Mouse (Mus musculus): ENCODE measurements around the gene Gdpd5. TPM values are rescaled to one million over a fixed set of nuclear protein-coding genes. Genes with fewer than 3 reads are reported as not detected.

Gdpd5 gene
- polyA plus RNA-seq, 1 experiment from 2014 or later, result 8.1 TPM

DNA sequence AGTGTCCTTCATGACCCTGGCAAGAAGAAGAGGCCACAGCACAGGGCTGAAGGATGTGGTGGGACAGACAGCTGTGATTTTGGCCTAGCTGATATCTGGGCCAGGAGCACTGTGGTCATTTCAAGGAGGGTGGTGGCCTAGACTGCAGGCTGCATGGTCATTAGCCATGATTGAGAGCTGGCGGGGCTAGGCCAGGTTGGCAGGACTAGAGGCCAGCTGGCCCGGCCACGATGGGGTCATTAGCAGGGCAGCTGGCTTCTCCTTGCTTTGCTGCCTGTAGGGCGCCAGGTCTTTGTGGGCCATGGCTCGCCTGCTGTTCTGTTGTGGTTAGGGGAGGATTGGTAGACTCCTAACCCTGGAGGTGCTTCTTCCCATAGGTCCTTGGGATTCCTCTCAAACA, 4.8 kb downstream of the Gdpd5 start:
- no peak for ATAC-seq (ENCODE audit: low FRiP score, low TSS enrichment)

DNA sequence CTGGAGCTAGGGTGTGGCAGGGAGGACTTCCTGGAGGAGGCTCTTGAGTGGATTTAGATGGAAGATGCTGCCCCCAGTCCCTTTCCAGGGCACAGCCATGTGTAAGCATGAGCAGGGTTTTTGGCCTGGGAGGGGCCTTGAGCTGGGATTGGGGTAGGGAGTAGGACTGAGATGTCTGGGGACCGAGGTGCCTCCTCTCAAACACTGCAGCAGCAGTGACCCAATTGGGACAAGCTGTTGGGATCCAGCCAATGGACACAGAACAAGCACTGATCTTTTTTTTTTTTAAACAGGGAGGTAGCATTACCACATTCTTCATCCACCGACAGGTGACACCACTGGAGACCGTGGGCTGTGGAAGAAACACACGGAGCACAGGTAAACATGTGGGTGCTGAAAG, 5.6 kb downstream of the Gdpd5 start:
- Histone ChIP-seq H3K9ac (ENCODE audit: low read length) (no peak overlapping the region), H3K4me1 (replicated peaks; ENCODE audit: control insufficient read depth, insufficient read depth) (peaks cover 5% of the 10 kb centered on the region; the same call in 1 of the 2 replicates), H3K9me3 (ENCODE audit: control insufficient read depth, low read length) (no peaks in the 10 kb centered on the region), H3K27ac (replicated peaks) (no peak overlapping the region), H3K36me3 (ENCODE audit: control insufficient read depth, insufficient read depth, low read length) (no peaks in the 10 kb centered on the region), H3K4me3 (ENCODE audit: low read depth, low read length) (no peak overlapping the region), H3K4me2 (replicated peaks; ENCODE audit: low read depth) (no peak overlapping the region), H3K27me3 (ENCODE audit: control insufficient read depth, insufficient read depth, low read length) (no peaks in the 10 kb centered on the region)
- no peak for ATAC-seq (ENCODE audit: low FRiP score, low TSS enrichment)
- 87% methylated on average over 4 of the region's 4 CpGs for WGBS
- no peak for DNase-seq (ENCODE audit: low spot score)
- no peak for TF ChIP-seq CTCF (IDR thresholded peaks at IDR 0.05; ENCODE audit: low read depth)

More for the DNA sequence above, 4.8 kb downstream of the Gdpd5 start:
- Histone ChIP-seq H3K27ac (replicated peaks) (no peak overlapping the region), H3K4me2 (replicated peaks; ENCODE audit: low read depth) (no peak overlapping the region), H3K9ac (ENCODE audit: low read length) (no peak overlapping the region), H3K27me3 (ENCODE audit: control insufficient read depth, insufficient read depth, low read length) (no peaks in the 10 kb centered on the region), H3K9me3 (ENCODE audit: control insufficient read depth, low read length) (no peaks in the 10 kb centered on the region), H3K4me1 (replicated peaks; ENCODE audit: control insufficient read depth, insufficient read depth) (peaks cover 5% of the 10 kb centered on the region; the same call in 1 of the 2 replicates), H3K4me3 (ENCODE audit: low read depth, low read length) (no peak overlapping the region), H3K36me3 (ENCODE audit: control insufficient read depth, insufficient read depth, low read length) (no peaks in the 10 kb centered on the region)
- 69% methylated on average over 5 of the region's 5 CpGs for WGBS
- DNase-seq (ENCODE audit: low spot score), result no peak
- TF ChIP-seq EP300 (optimal IDR thresholded peaks at IDR 0.05), result no peak
- no peak for TF ChIP-seq CTCF (IDR thresholded peaks at IDR 0.05; ENCODE audit: low read depth)

DNA sequence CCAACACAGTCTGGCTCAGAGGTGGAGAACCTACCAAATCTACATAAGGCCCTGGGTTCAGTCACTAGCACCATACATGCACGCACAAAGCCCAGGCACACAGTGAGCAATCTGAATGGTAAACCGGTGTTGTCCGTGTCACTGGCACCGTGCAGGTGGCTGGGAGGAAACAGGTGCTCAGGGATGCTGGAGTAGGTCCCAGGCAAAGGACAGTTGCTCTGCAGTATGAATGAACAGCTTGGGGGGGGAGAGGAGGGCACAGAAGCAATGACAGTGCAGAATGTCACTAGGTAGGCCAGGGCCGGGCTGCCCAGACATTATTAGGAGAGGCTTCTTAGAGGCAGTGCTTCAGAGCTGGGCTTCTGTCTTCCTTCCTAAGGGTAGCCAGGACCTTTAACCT, 6.1 kb downstream of the Gdpd5 start:
- no peak for TF ChIP-seq EP300 (optimal IDR thresholded peaks at IDR 0.05)
- no peak for TF ChIP-seq CTCF (IDR thresholded peaks at IDR 0.05; ENCODE audit: low read depth)
- Histone ChIP-seq H3K36me3 (ENCODE audit: control insufficient read depth, insufficient read depth, low read length) (no peaks in the 10 kb centered on the region), H3K4me2 (replicated peaks; ENCODE audit: low read depth) (no peak overlapping the region), H3K4me1 (replicated peaks; ENCODE audit: control insufficient read depth, insufficient read depth) (peaks cover 5% of the 10 kb centered on the region; the same call in 1 of the 2 replicates), H3K27ac (replicated peaks) (no peak overlapping the region), H3K9ac (ENCODE audit: low read length) (no peak overlapping the region), H3K9me3 (ENCODE audit: control insufficient read depth, low read length) (no peaks in the 10 kb centered on the region), H3K27me3 (ENCODE audit: control insufficient read depth, insufficient read depth, low read length) (no peaks in the 10 kb centered on the region), H3K4me3 (ENCODE audit: low read depth, low read length) (no peak overlapping the region)
- no peak for DNase-seq (ENCODE audit: low spot score)
- WGBS, result 91% methylated on average over 5 of the region's 5 CpGs
- no peak for ATAC-seq (ENCODE audit: low FRiP score, low TSS enrichment)

DNA sequence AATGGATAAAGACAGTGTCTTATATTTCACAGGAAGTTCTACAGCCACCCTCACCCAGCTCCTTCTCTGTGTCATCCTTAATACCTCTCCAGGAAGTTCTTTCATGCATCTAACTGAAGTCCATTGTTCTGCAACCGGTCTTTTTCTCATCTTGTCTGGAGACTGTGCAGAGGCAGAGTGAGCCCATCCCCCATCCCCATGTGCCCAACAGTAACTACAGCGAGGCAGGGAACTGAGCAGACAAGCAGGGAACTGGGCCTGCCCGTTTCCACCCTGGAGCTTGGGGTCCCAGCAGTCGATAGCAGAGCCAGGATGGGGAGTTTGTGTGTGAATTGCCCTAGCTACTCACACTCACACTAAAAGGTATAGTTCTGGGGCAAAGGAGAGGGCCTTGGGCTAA, 9.3 kb downstream of the Gdpd5 start:
- WGBS, result 56% methylated on average over 4 of the region's 4 CpGs
- no peak for DNase-seq (ENCODE audit: low spot score)
- no peaks in the 10 kb centered on the region for H3K27me3 ChIP-seq (ENCODE audit: control insufficient read depth, insufficient read depth, low read length)
- H3K9ac ChIP-seq (ENCODE audit: low read length), result no peak overlapping the region
- H3K4me1 ChIP-seq (replicated peaks; ENCODE audit: control insufficient read depth, insufficient read depth), result no peaks in the 10 kb centered on the region
- no peak overlapping the region for H3K4me2 ChIP-seq (replicated peaks; ENCODE audit: low read depth)
- H3K27ac ChIP-seq (replicated peaks), result no peak overlapping the region
- TF ChIP-seq CTCF (IDR thresholded peaks at IDR 0.05; ENCODE audit: low read depth) (no peak), EP300 (optimal IDR thresholded peaks at IDR 0.05) (no peak)
- no peaks in the 10 kb centered on the region for H3K9me3 ChIP-seq (ENCODE audit: control insufficient read depth, low read length)
- no peak overlapping the region for H3K4me3 ChIP-seq (ENCODE audit: low read depth, low read length)
- no peak for ATAC-seq (ENCODE audit: low FRiP score, low TSS enrichment)
- H3K36me3 ChIP-seq (ENCODE audit: control insufficient read depth, insufficient read depth, low read length), result no peaks in the 10 kb centered on the region

DNA sequence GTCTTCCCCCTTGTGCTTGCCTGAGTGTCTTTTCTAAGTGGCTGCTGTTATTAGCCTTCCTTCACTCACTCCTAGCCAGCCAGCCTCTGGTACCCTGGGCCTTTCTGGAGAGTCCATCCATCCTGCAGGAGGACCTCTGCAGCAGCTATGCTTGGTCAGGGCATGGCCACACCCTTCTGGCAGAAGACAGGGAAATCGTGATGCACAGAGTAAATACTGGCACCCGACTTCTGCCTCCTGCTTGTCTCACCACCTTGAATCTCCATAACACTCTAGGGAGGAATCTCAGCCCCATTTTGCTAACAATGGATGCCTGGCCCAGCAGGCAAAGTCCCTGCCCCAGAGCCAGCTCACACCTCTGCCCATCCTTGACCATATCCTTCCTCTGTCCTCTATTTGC, 11.5 kb downstream of the Gdpd5 start:
- Histone ChIP-seq H3K4me2 (replicated peaks; ENCODE audit: low read depth) (no peak overlapping the region), H3K9ac (ENCODE audit: low read length) (no peak overlapping the region), H3K4me1 (replicated peaks; ENCODE audit: control insufficient read depth, insufficient read depth) (no peaks in the 10 kb centered on the region), H3K36me3 (ENCODE audit: control insufficient read depth, insufficient read depth, low read length) (no peaks in the 10 kb centered on the region), H3K27me3 (ENCODE audit: control insufficient read depth, insufficient read depth, low read length) (no peaks in the 10 kb centered on the region), H3K9me3 (ENCODE audit: control insufficient read depth, low read length) (no peaks in the 10 kb centered on the region), H3K4me3 (ENCODE audit: low read depth, low read length) (no peak overlapping the region), H3K27ac (replicated peaks) (no peak overlapping the region)
- DNase-seq (ENCODE audit: low spot score) (no peak), ATAC-seq (ENCODE audit: low FRiP score, low TSS enrichment) (no peak)
- WGBS, result 55% methylated on average over 2 of the region's 2 CpGs
- TF ChIP-seq CTCF (IDR thresholded peaks at IDR 0.05; ENCODE audit: low read depth) (no peak), EP300 (optimal IDR thresholded peaks at IDR 0.05) (no peak)

DNA sequence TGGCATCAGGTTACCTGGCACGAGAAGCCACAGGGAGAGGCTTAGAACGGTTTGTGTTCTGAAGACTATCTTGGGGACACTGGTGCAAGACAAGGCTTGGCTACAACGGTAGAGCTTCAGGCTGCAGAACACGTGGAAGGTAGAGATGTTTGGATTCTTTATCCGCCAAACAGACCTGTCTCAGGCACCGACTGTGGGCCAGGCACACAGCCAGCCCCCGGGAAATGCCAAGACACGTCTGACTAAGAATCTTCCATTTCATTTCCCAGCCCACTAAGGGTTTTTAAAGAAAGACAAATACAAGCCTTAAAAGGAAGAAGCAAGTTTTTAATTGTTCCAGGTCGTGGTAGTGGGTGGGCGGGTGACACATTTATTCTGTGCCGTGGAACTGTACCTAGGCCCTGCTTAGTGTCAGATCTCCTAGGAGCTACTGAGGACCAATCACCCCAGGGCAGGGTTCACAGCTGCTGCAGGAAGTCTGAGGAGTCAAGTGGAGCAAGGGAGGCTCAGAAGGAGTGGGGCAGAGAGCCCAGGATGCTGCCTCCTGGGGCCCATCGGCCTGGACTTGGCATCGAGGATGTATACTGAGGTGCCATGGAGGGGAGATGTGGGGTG, 12.6 kb downstream of the Gdpd5 start:
- ATAC-seq (ENCODE audit: low FRiP score, low TSS enrichment) (no peak), DNase-seq (ENCODE audit: low spot score) (no peak)
- H3K4me2 ChIP-seq (replicated peaks; ENCODE audit: low read depth), result no peak overlapping the region
- no peaks in the 10 kb centered on the region for H3K9me3 ChIP-seq (ENCODE audit: control insufficient read depth, low read length)
- H3K4me3 ChIP-seq (ENCODE audit: low read depth, low read length), result no peak overlapping the region
- H3K36me3 ChIP-seq (ENCODE audit: control insufficient read depth, insufficient read depth, low read length), result no peaks in the 10 kb centered on the region
- no peak for TF ChIP-seq EP300 (optimal IDR thresholded peaks at IDR 0.05)
- TF ChIP-seq CTCF (IDR thresholded peaks at IDR 0.05; ENCODE audit: low read depth), result no peak
- peak overlapping the region; percentile 40 for H3K27ac ChIP-seq (replicated peaks)
- WGBS, result 52% methylated on average over 13 of the region's 13 CpGs
- H3K4me1 ChIP-seq (replicated peaks; ENCODE audit: control insufficient read depth, insufficient read depth), result no peaks in the 10 kb centered on the region
- no peak overlapping the region for H3K9ac ChIP-seq (ENCODE audit: low read length)
- no peaks in the 10 kb centered on the region for H3K27me3 ChIP-seq (ENCODE audit: control insufficient read depth, insufficient read depth, low read length)
